In genomic region chr2:39008954-39009365, GRCm38 (mm10) we compare ENCODE assay signal across 1 mouse cellular context.
TF ChIP-seq lines count a peak whose summit lies in the region.

No protein-coding gene starts in this region.

TF ChIP-seq in CH12.LX, 34 proteins besides CTCF, POLR2A, EP300 and RAD21 (continued from another document):
- peak; percentile 68; the same call in 1 of the 2 replicates for TF ChIP-seq MYC (IDR thresholded peaks at IDR 0.05; ENCODE audit: low read depth, low read length)
- TF ChIP-seq PAX5 (IDR thresholded peaks at IDR 0.05; ENCODE audit: low read length): no peak
- peak; percentile 72 for TF ChIP-seq HCFC1 (IDR thresholded peaks at IDR 0.05; ENCODE audit: low read depth, low read length)
- TF ChIP-seq UBTF (IDR thresholded peaks at IDR 0.05; ENCODE audit: low read depth, low read length): no peak
- TF ChIP-seq MEF2A (IDR thresholded peaks at IDR 0.05; ENCODE audit: borderline replicate concordance, low read depth, low read length): peak; percentile 84
- TF ChIP-seq ZNF384 (IDR thresholded peaks at IDR 0.05; ENCODE audit: low read depth, low read length): peak; percentile 98
- TF ChIP-seq SIN3A (IDR thresholded peaks at IDR 0.05; ENCODE audit: low read length): peak; percentile 89
TF ChIP-seq in CH12.LX: peak in this region for 21.
